Mouse (Mus musculus): ENCODE data around the gene Ndc1.
"Not testable (repeated sequence)": the region's sequence is repeated elsewhere in the genome, so short reads cannot be mapped to it uniquely, and the experiment has no call there.

Gene Ndc1

GRCm38 (mm10) chr4:107367567-107368314 is at the start of gene Ndc1:
Gene Ndc1, plus strand, starts transcription at chr4:107367784.
- DNase-seq: peak; percentile 76 to 81

DNA sequence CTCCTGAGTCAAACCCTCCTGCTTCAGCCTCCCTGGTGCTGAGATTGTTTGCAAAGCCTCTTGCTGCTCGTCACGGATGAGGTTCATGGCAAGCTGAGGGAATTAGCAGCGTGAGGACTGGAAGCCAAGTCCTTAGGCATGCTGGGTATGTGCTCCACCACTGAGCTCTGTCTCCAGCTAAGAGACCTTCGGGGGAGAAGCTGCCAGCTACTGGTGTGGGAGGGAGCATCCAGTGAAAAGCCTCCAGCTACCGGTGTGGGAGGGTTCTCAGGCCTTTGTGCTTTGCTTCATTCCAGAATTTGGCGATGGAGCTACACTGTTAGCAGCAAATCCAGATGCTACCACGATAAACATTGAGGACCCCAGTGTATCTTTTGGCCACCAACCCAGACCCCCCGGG is 48.9 kb upstream of the Ndc1 start:
- no peak for DNase-seq

GRCm38 (mm10) chr4:107321041-107321440 is 46.5 kb upstream of the Ndc1 start:
- no peak for DNase-seq

DNA sequence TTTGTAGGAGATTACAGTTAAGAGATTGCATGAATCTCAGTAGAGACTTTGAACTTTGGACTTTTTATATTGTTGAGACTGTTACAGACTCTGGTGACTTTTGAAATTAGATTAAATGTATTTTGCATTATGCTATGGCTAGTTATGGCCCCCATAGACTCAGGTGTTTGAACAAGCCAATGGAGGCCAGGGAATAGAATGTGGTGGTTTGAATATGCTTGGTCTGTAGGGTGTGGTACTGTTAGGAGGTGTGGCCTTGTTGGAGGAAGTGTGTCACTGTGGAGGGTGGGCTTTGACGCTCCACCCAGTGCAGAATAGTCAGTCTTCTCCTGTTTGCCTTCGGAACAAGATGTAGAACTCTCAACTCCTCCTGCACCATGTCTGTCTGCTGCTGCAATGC is 44.5 kb upstream of the Ndc1 start:
- no peak for DNase-seq

DNA sequence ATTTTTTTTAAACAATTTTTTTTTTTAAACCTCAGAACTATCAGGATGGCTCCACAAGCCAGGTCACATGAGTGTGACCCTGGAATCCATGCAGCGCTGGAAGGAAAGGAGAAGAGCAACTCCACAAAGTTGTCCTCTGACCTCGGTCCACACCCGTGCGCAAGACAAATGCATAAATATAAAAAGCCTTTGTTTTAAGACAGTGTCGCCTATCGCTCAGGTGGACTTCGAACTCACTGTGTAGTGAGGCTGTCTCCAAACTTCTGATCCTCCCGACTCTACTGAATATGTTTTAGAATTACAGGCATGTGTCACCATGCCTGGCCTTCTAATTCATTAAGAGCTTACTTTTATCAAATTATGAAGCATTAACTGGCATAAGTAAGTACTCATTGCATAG is 39.1 kb upstream of the Ndc1 start:
- no peak for DNase-seq

GRCm38 (mm10) chr4:107333514-107333913 is 34.1 kb upstream of the Ndc1 start:
- DNase-seq: no peak

GRCm38 (mm10) chr4:107336356-107336755 is 31.2 kb upstream of the Ndc1 start:
- DNase-seq: no peak

DNA sequence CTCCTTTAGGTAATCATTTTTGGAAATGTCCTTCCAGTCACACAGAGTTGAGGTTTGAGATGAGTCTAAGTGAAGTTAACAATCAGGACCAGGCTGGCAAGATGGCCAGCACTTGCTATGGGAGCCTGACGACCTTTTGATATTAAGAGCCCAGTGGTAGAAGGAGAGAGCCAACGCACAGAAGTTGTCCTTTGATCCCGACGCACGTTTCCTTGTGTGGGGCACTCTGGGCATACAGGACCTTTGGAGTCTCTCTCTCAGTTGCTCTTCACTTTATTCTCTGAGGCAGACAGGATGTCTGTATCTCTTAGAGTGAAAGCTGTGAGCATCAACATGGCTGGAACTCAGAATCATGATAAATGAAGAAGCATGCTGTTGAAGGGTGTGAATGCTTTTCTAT is 30.1 kb upstream of the Ndc1 start:
- no peak for DNase-seq

DNA sequence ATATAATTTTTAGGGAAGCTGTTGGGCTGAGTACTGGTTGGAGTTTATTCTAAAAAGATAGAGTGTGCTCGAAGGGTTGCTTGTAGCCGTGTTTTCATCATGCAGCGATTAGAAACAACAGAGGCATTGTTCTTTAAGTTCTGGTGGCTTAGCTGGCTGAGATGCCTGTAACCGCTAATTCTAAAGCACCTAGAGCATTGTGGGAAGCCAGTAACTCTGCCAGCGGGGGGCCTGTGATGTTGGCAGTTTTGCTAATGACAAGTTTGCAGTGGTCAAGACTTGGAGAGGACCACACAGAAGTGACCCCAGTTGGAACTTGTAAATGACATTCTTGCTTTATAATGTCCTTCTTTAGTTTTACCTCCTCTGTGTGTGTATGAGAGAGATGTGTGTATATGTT is 26.2 kb upstream of the Ndc1 start:
- no peak for DNase-seq

DNA sequence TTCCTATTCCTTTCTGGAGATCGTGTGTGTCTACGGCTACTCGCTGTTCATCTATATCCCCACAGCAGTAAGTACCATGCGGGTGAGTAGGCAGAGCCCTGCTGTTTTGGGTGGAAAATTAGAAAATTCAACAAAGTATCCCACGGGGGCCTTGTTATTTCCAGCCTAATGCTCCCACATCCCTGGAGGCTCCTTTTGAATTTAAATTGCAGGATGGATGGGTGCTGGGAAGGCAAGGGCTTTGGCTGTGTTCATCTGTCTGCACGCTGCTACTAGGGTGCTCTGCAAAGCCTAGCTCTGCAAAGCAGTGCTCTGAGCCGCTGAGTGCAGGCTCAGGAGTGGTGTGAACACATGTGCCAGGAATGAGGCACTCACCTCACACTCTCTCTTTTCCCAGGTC is 23.0 kb upstream of the Ndc1 start:
- no peak for DNase-seq

DNA sequence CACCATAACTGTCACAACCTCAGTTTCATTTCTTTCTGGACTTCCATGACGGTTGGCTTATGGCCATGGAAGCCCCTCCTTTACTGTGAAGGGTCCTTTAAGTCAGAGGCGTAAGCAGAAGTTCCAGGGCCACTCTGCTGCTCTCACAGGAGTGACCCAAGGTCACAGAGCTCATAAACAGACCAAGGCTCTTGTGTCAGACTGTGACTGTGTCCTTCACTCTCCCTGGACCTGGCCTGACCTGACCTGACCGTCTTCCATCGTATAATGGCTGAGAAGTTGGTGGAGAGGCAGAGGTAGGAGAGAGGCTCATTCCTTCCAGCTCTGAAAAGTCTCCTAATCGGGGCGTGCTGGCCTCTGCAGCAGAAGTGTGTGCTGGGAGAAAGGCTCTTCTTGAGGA is 20.4 kb upstream of the Ndc1 start:
- DNase-seq: no peak

DNA sequence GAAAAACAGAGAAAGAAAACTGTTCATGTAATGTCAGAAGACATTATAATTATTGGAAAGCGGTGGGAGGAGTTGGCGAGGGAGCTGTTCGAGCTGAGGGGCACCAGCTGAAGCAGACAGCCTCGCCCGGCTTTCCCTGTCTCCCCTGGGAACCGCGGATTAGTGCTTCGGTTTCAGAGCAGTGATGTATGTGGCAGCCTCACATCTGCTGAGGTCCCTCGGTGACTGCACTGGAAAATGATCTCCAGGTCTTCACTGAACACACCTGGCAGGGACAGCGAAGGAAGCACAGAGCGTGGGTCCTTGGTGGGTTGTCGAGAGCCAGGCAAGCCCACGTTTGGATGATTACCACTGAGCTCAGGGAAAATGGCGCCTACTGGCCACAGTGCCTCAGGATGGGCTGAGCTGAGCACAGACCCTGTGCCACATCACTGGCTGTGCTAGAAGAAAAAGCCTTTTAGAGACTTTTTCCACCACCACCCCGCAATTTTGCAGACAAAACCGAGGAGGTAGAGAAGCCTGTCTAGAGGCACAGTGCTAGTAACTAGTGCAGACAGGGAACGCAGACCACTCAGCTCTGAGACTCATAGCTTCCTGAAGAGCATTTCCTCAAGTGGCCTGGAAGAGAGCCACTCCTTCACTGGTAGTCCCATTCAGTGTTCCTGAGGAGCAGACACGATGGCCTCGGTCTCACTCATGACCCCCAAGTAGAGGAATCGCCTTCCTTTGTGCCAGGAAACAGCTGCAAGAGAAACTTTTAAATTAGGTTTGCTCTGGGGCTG is 18.9 kb upstream of the Ndc1 start:
- DNase-seq: no peak

DNA sequence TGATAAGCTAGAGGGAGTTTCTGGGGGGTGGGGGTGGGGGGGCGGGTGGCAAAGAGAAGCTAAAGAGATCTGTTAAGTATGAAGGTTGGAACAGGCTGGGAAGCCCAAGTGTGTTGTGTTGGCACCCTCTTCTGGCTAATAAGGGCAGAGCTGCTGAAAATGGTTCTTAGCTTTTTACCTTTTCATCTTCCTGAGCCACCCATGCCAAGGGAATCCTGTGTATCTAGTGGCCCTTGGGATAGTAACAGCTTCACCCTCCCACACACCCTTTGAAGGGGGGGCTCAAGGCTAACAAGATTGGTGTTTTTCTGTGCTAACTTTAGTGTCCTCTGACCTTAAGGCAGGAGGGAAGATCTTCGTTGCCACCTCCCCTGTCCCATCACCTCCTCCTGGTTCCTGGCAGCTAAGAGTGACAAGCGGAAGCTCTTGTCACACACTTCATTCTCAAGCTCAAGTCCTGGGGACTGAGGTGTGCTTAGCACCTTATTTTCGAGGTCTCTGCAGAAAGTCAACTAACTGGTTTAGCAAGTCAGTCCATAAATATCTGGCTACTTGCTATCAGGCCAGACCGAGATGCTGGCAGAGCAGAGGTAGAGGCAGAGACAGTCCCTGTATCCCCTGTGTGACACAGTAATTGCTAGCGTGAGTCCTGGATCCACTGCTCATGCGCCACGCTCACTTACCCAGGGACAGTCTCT is 18.1 kb upstream of the Ndc1 start:
- peak in 1 of 2 experiments; percentile 15 for DNase-seq

DNA sequence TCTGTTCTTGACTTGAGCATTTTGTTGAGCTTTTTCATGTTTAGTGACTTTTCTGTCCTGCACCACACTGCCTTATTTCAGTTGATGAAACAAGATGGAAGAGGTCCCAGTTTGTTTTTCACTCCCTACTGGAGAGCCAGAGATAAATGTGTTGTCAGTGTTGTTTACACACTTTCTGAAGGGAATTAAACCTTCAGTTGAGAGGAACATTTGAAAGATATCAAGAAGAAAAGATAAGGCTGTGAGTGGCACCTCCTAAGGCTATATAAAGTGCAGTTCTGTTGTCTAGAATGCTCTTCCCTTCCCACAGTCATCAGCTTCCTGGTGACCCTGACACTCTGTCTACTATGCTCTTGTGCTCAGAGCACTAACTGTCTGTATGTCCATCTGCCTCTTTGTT is 16.2 kb upstream of the Ndc1 start:
- no peak for DNase-seq

GRCm38 (mm10) chr4:107353612-107354011 is 14.0 kb upstream of the Ndc1 start:
- DNase-seq: no peak

DNA sequence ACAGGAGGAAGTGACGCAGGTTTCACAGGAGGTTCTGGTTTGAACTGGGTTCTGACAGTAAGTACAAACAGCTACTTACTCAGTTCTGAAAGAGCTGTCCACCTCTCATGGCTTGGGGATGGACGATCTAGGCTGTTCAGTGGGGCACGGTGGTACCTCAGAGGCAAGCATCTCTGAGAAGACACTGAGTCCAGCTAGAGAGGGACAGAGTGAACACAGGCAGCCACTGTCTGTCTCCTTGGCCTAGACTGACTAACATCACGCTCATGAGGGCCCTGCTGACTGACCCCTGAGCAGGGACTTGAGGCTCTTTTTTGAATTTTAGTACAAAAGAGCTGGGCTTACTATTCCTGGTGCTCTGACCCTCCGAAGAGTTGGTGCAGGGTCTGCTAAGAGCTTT is 13.5 kb upstream of the Ndc1 start:
- DNase-seq: no peak

DNA sequence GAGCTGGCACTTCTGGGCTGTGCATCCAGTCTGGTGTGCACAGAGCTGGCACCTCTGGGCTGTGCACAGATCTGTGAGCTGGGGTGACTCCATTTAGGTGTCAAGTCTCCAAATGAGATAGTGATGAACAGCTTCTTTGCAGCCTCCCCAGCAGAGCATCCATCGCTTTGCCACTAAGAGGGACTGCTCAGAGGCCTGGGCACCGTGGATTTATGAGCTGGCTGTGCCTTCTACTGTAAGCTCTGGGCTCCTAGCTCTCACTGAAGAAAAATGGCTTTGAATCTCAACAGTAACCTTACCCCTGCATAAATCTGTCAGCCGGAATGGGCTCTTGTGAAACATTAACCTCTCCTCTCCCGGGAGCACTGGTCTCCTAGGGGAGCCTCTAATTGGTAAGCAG is 13.0 kb upstream of the Ndc1 start:
- DNase-seq: no peak

DNA sequence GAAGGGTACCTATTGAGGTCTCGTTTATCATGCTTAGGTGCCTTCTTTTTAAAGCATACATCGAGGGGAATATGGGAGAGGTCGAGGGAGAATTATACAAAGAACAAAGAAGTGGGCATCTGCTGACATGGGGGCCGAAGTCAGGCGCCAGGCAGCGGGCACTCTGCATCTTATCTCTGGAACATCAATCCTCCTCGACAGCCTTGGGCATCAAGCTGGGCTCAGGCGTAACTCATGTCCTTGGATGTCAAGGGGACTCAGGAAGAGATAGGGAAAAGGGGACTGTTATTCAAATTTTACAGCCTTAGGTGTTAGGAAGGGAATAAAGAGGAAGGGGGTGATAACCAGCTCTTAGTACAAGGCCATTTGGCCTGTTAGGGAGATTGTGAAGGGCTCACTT is 10.4 kb upstream of the Ndc1 start:
- DNase-seq: not testable (repeated sequence)

- DNase-seq: no peak
Observed at GRCm38 (mm10) chr4:107358460-107358859, 9.1 kb upstream of the Ndc1 start.

DNA sequence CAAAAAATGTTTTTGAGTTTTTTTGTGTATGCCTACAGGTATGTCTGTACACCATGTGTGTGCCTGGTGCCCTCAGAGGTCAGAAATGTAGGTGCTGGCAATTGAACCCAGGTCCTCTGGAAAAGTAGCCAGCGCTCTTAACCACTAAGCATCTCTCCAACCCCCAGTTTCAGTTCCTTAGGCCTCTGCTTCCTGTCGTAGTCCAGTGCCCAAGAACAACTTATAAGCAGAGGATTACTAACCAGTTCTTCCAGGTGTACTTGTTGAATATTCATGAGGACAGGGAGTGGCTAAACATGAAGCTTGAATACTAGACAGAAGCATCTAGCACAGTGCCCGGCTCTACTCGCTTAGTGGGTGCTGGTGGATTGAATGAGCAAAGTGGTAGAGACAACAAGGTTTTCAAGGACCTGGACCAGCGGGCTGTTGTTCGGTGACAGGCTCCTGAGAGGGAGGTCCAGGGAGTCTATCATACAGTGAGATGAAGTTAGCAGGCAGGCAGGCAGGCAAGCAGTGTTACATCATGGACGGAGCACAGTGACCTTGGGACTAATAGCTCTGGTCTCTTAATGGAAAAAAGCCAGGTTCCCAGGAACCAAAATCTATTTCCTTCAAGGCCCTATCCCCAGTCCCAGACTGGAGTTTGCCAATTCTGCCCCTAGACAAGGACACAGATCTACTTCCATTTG is 7.0 kb upstream of the Ndc1 start:
- DNase-seq: no peak

DNA sequence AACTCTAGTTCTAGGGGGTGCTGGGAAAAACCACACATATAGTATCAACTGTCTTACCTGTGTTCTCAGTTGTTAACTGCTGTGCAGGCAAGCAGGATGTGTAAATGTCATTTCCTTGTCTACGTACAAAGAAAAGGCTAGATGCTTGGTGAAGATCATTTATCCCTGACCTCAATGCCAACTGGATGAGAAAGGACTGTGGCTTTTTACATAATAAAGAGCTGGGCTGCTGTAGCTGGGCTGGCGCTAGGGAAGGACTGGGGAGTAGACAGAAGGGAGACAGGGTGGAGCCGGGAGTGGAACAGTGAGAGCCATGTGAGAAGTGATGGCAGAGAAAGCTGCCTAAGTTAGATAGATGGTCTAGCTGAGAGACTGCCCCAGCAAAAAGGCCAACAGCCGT is 4.8 kb upstream of the Ndc1 start:
- DNase-seq: no peak

DNA sequence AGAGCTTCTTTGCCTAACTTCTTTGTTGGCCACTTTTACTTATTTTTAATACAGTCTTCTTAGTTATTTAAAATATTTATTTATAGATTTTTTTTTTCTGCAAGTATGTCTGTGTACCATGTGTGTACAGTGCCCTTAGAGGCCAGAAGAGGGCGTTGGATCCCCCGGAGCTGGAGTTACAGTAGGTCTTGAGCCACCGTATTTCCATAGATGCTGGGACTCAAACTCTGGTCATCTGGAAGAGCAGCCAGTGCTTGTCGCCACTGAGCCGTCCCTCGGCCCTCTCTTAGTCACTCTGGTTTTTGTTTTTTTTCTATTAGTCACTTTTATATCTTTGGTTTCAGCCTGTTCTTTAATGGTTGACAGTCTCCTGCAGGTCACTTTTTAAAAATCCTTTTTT is 4.0 kb upstream of the Ndc1 start:
- no peak for DNase-seq

DNA sequence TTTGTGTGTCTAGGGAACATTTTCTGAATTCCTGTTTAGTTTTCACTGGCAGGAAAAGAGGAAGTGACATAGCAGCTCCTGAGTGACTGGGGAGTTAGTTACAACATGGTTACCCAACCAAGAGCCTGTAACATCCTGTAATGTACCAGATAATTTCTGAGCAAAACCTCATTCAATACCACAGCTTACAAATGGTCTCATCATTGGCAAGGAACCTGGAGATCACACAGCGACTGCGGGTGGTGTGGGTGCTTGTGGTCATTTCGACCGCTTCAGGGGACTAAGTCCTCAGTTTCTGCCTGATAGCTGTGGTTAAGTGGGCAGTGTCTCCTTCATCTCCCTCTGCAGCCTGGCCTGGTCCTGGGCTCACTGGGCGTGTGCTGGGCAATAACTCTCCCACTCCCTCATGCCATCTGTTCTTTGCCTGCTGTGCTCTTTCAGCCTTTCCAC is 3.4 kb upstream of the Ndc1 start:
- DNase-seq: no peak
